Mouse (Mus musculus): ENCODE measurements around the gene Iffo1.

The Iffo1 gene

GRCm38 (mm10) chr6:125145001-125145400, at the start of gene Iffo1:
Gene Iffo1 (plus strand): TSS chr6:125145241.
- DNase-seq (ENCODE audit: low read depth in 2 of 2, low spot score in 2 of 2), result peak; percentile 56 to 65

GRCm38 (mm10) chr6:125095391-125096278, 49.4 kb upstream of the Iffo1 start, which contains the start of gene Chd4:
Gene Chd4 (plus strand): TSS chr6:125095981.
- DNase-seq (ENCODE audit: low read depth in 2 of 2, low spot score in 2 of 2), result peak; percentile 70 to 79

- DNase-seq (ENCODE audit: low read depth in 2 of 2, low spot score in 2 of 2), result no peak
Observed at GRCm38 (mm10) chr6:125096279-125096596, 48.8 kb upstream of the Iffo1 start.

- peak; percentile 21 to 23 for DNase-seq (ENCODE audit: low read depth in 2 of 2, low spot score in 2 of 2)
Observed at GRCm38 (mm10) chr6:125096597-125097345, 48.3 kb upstream of the Iffo1 start.

GRCm38 (mm10) chr6:125097346-125097689, 47.7 kb upstream of the Iffo1 start:
- DNase-seq (ENCODE audit: low read depth in 2 of 2, low spot score in 2 of 2), result no peak

GRCm38 (mm10) chr6:125097951-125098350, 47.1 kb upstream of the Iffo1 start:
- DNase-seq (ENCODE audit: low read depth in 2 of 2, low spot score in 2 of 2), result no peak

GRCm38 (mm10) chr6:125098513-125098912, 46.5 kb upstream of the Iffo1 start:
- no peak for DNase-seq (ENCODE audit: low read depth in 2 of 2, low spot score in 2 of 2)

GRCm38 (mm10) chr6:125099421-125099971, 45.5 kb upstream of the Iffo1 start:
- peak; percentile 52 to 63 for DNase-seq (ENCODE audit: low read depth in 2 of 2, low spot score in 2 of 2)

- DNase-seq (ENCODE audit: low read depth in 2 of 2, low spot score in 2 of 2), result no peak
Observed at GRCm38 (mm10) chr6:125101444-125101843, 43.6 kb upstream of the Iffo1 start.

- DNase-seq (ENCODE audit: low read depth in 2 of 2, low spot score in 2 of 2), result no peak
Observed at GRCm38 (mm10) chr6:125104223-125104622, 40.8 kb upstream of the Iffo1 start.

- no peak for DNase-seq (ENCODE audit: low read depth in 2 of 2, low spot score in 2 of 2)
Observed at GRCm38 (mm10) chr6:125107705-125108104, 37.3 kb upstream of the Iffo1 start.

GRCm38 (mm10) chr6:125109371-125109770, 35.7 kb upstream of the Iffo1 start:
- DNase-seq (ENCODE audit: low read depth in 2 of 2, low spot score in 2 of 2), result no peak

GRCm38 (mm10) chr6:125110927-125111326, 34.1 kb upstream of the Iffo1 start:
- DNase-seq (ENCODE audit: low read depth in 2 of 2, low spot score in 2 of 2), result peak in 1 of 2 experiments; percentile 35

GRCm38 (mm10) chr6:125112553-125112952, 32.5 kb upstream of the Iffo1 start:
- DNase-seq (ENCODE audit: low read depth in 2 of 2, low spot score in 2 of 2), result no peak

- no peak for DNase-seq (ENCODE audit: low read depth in 2 of 2, low spot score in 2 of 2)
Observed at GRCm38 (mm10) chr6:125119387-125119786, 25.7 kb upstream of the Iffo1 start.

GRCm38 (mm10) chr6:125128724-125129123, 16.3 kb upstream of the Iffo1 start:
- no peak for DNase-seq (ENCODE audit: low read depth in 2 of 2, low spot score in 2 of 2)

- no peak for DNase-seq (ENCODE audit: low read depth in 2 of 2, low spot score in 2 of 2)
Observed at GRCm38 (mm10) chr6:125129710-125130402, 15.2 kb upstream of the Iffo1 start.

- peak; percentile 82 to 83 for DNase-seq (ENCODE audit: low read depth in 2 of 2, low spot score in 2 of 2)
Observed at GRCm38 (mm10) chr6:125131302-125132156, 13.5 kb upstream of the Iffo1 start, which contains the start of gene Nop2. Gene Nop2 (plus strand): TSS chr6:125131909.

GRCm38 (mm10) chr6:125132470-125132869, 12.6 kb upstream of the Iffo1 start:
- DNase-seq (ENCODE audit: low read depth in 2 of 2, low spot score in 2 of 2), result no peak

- DNase-seq (ENCODE audit: low read depth in 2 of 2, low spot score in 2 of 2), result peak in 1 of 2 experiments; percentile 39
Observed at GRCm38 (mm10) chr6:125137002-125137671, 7.9 kb upstream of the Iffo1 start.

Data from CD8-positive naive resting alpha-beta T cell, adult 2 months (primary cell).